Mouse (Mus musculus): ENCODE results near the gene Rasgrp2. TPM values are rescaled to one million over a fixed set of nuclear protein-coding genes. Genes with fewer than 3 reads are reported as not detected.
A peak's percentile ranks its signal among the peaks of the same experiment; 100 is the strongest.

Rasgrp2 gene
- polyA plus RNA-seq, 1 experiment from 2014 or later, result 15.2 TPM

GRCm38 (mm10) chr19:6452030-6452494, 52.9 kb downstream of the Rasgrp2 start:
- H3K27ac ChIP-seq, result no peak overlapping the region
- H3K9ac ChIP-seq, result no peak overlapping the region
- no peak overlapping the region for H3K4me3 ChIP-seq
- H3K4me2 ChIP-seq (replicated peaks), result peak overlapping the region; percentile 4; the same call in 1 of the 2 replicates
- ATAC-seq (ENCODE audit: low FRiP score, low read depth), result peak; percentile 82
- peaks cover 18% of the 10 kb centered on the region for H3K4me1 ChIP-seq
- no peaks in the 10 kb centered on the region for H3K36me3 ChIP-seq
- WGBS, result 30% methylated on average over 6 of the region's 6 CpGs
- H3K9me3 ChIP-seq, result no peaks in the 10 kb centered on the region
- H3K27me3 ChIP-seq, result peaks cover 25% of the 10 kb centered on the region

- no peak for ATAC-seq (ENCODE audit: low FRiP score, low read depth)
- peaks cover 13% of the 10 kb centered on the region for H3K4me1 ChIP-seq
- no peaks in the 10 kb centered on the region for H3K36me3 ChIP-seq
- H3K27ac ChIP-seq, result no peak overlapping the region
- H3K4me2 ChIP-seq (replicated peaks), result no peak overlapping the region
- H3K9ac ChIP-seq, result no peak overlapping the region
- no peaks in the 10 kb centered on the region for H3K9me3 ChIP-seq
- WGBS, result 55% methylated on average over 9 of the region's 9 CpGs
- no peak overlapping the region for H3K4me3 ChIP-seq
- peaks cover 21% of the 10 kb centered on the region for H3K27me3 ChIP-seq
These were observed 53.7 kb downstream of the Rasgrp2 start for GRCm38 (mm10) chr19:6452672-6453310.

- Histone ChIP-seq H3K4me1 (peaks cover 7% of the 10 kb centered on the region), H3K4me3 (no peak overlapping the region), H3K36me3 (no peaks in the 10 kb centered on the region), H3K9ac (no peak overlapping the region; the same call in 1 of the 2 replicates), H3K4me2 (replicated peaks) (no peak overlapping the region), H3K9me3 (no peaks in the 10 kb centered on the region), H3K27ac (no peak overlapping the region), H3K27me3 (peaks cover 21% of the 10 kb centered on the region)
- ATAC-seq (ENCODE audit: low FRiP score, low read depth), result no peak
- 83% methylated on average over 8 of the region's 8 CpGs for WGBS
These were observed 54.2 kb downstream of the Rasgrp2 start for GRCm38 (mm10) chr19:6453349-6453748.

DNA sequence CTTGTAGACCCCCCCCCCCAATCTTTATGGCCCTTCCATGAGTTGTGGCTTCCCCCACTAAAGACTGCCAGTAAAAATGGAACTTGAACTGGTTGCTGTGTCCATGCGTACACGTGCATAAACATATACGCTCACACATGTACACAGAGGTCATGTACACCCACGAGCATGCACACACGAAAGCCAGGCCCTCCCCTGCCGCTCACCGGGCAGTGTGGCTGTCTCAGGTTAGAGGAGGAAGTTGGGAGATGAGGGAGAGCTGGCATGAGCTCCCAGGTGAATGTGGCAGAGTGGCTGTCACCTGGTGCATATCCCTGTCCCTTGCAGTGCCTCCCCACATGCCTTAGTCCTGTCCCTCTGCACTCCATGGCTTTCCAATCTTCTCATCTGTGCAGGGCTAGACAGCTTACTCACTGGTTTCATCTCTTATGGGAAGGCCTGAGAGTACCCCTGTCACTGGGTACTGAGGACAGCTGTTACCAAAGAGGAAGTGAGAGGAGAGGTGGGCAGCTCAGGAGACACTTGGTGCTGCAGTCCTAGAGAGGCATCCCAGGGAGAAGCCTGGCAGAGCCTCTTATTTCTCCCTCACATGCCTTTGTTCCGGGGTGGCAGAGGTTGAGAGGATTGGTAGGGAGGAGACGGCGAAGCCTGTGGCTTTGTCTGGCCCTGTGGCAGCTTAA, 55.0 kb downstream of the Rasgrp2 start:
- H3K36me3 ChIP-seq, result no peaks in the 10 kb centered on the region
- H3K9me3 ChIP-seq, result no peaks in the 10 kb centered on the region
- H3K27ac ChIP-seq, result no peak overlapping the region
- no peak overlapping the region for H3K4me2 ChIP-seq (replicated peaks)
- H3K4me3 ChIP-seq, result no peak overlapping the region
- peaks cover 16% of the 10 kb centered on the region for H3K27me3 ChIP-seq
- H3K9ac ChIP-seq, result no peak overlapping the region
- ATAC-seq (ENCODE audit: low FRiP score, low read depth), result no peak
- WGBS, result 73% methylated on average over 10 of the region's 10 CpGs
- peaks cover 5% of the 10 kb centered on the region; the same call in 1 of the 2 replicates for H3K4me1 ChIP-seq

- H3K4me2 ChIP-seq (replicated peaks), result no peak overlapping the region
- H3K27me3 ChIP-seq, result peaks cover 20% of the 10 kb centered on the region
- H3K4me1 ChIP-seq, result no peaks in the 10 kb centered on the region
- H3K36me3 ChIP-seq, result no peaks in the 10 kb centered on the region
- H3K9ac ChIP-seq, result no peak overlapping the region
- H3K27ac ChIP-seq, result no peak overlapping the region
- no peak overlapping the region for H3K4me3 ChIP-seq
- H3K9me3 ChIP-seq, result no peaks in the 10 kb centered on the region
- 79% methylated on average over 6 of the region's 6 CpGs for WGBS
- ATAC-seq (ENCODE audit: low FRiP score, low read depth), result no peak
These were observed 60.4 kb downstream of the Rasgrp2 start for GRCm38 (mm10) chr19:6459504-6459903.

GRCm38 (mm10) chr19:6462841-6463240, 63.7 kb downstream of the Rasgrp2 start:
- no peak overlapping the region for H3K9ac ChIP-seq
- H3K4me2 ChIP-seq (replicated peaks), result no peak overlapping the region
- WGBS, result 47% methylated on average over 6 of the region's 6 CpGs
- H3K4me1 ChIP-seq, result no peaks in the 10 kb centered on the region
- no peaks in the 10 kb centered on the region for H3K36me3 ChIP-seq
- no peak overlapping the region for H3K27ac ChIP-seq
- no peak overlapping the region for H3K4me3 ChIP-seq
- ATAC-seq (ENCODE audit: low FRiP score, low read depth), result no peak
- H3K9me3 ChIP-seq, result no peaks in the 10 kb centered on the region; the same call in 1 of the 2 replicates
- peaks cover 21% of the 10 kb centered on the region for H3K27me3 ChIP-seq

GRCm38 (mm10) chr19:6464306-6465071, 65.3 kb downstream of the Rasgrp2 start:
- Histone ChIP-seq H3K4me3 (no peak overlapping the region), H3K4me1 (no peaks in the 10 kb centered on the region), H3K4me2 (replicated peaks) (no peak overlapping the region), H3K27ac (no peak overlapping the region), H3K36me3 (no peaks in the 10 kb centered on the region), H3K9ac (no peak overlapping the region; the same call in 1 of the 2 replicates), H3K27me3 (peaks cover 21% of the 10 kb centered on the region), H3K9me3 (no peaks in the 10 kb centered on the region; the same call in 1 of the 2 replicates)
- ATAC-seq (ENCODE audit: low FRiP score, low read depth), result no peak
- 50% methylated on average over 10 of the region's 10 CpGs for WGBS

Other genes starting within 250 kb of the Rasgrp2 start
- gene Majin, start 215.0 kb upstream of the Rasgrp2 start, polyA plus RNA-seq (2015; fragmentation: Nextera tagmentation; extraction: Ambion mirVana), result not detected in 2 replicates
- gene Gpha2, start 173.0 kb upstream of the Rasgrp2 start, polyA plus RNA-seq (2015; fragmentation: Nextera tagmentation; extraction: Ambion mirVana), result 3.1 and 4.2 TPM in 2 replicates
- 23.9 and 29.0 TPM in 2 replicates for gene Ppp2r5b, start 163.5 kb upstream of the Rasgrp2 start, polyA plus RNA-seq (2015; fragmentation: Nextera tagmentation; extraction: Ambion mirVana)
- gene Atg2a, start 157.7 kb upstream of the Rasgrp2 start, polyA plus RNA-seq (2015; fragmentation: Nextera tagmentation; extraction: Ambion mirVana), result 8.6 and 10.7 TPM in 2 replicates
- gene Ehd1, start 122.6 kb upstream of the Rasgrp2 start, polyA plus RNA-seq (2015; fragmentation: Nextera tagmentation; extraction: Ambion mirVana), result 73.1 and 82.9 TPM in 2 replicates
- 0.52 and 0.70 TPM in 2 replicates for gene Cdc42bpg, start 92.9 kb upstream of the Rasgrp2 start, polyA plus RNA-seq (2015; fragmentation: Nextera tagmentation; extraction: Ambion mirVana)
- 88.7 and 97.6 TPM in 2 replicates for gene Men1, start 64.4 kb upstream of the Rasgrp2 start, polyA plus RNA-seq (2015; fragmentation: Nextera tagmentation; extraction: Ambion mirVana)
- gene Map4k2, start 58.2 kb upstream of the Rasgrp2 start, polyA plus RNA-seq (2015; fragmentation: Nextera tagmentation; extraction: Ambion mirVana), result 11.8 and 15.5 TPM in 2 replicates
- 130 and 148 TPM in 2 replicates for gene Sf1, start 35.6 kb upstream of the Rasgrp2 start, polyA plus RNA-seq (2015; fragmentation: Nextera tagmentation; extraction: Ambion mirVana)
- 13.2 and 14.4 TPM in 2 replicates for gene Pygm, start 14.9 kb upstream of the Rasgrp2 start, polyA plus RNA-seq (2015; fragmentation: Nextera tagmentation; extraction: Ambion mirVana)
- gene Nrxn2, start 19.4 kb downstream of the Rasgrp2 start, polyA plus RNA-seq (2015; fragmentation: Nextera tagmentation; extraction: Ambion mirVana), result 1.5 and 1.6 TPM in 2 replicates
- not detected in 2 replicates for gene Slc22a12, start 143.7 kb downstream of the Rasgrp2 start, polyA plus RNA-seq (2015; fragmentation: Nextera tagmentation; extraction: Ambion mirVana)